Mouse (Mus musculus) hematopoietic multipotent progenitor cell, adult 10-12 weeks (in vitro differentiated cells): Measurements from ENCODE around the gene Timm8a2. TPM values are rescaled to one million over a fixed set of nuclear protein-coding genes. Genes with fewer than 3 reads are reported as not detected.

Experiments
- polyA plus RNA-seq: library from polyadenylated mRNA; stranded (reverse); fragments of >175 nt; gene quantifications from 2 replicates; pipeline ENCODE4 v1.2.3, GENCODE M21; 2012; ENCODE audit warnings: low replicate concordance

Timm8a2 gene
- polyA plus RNA-seq = 0.26 and 0.40 TPM in 2 replicates

DNA sequence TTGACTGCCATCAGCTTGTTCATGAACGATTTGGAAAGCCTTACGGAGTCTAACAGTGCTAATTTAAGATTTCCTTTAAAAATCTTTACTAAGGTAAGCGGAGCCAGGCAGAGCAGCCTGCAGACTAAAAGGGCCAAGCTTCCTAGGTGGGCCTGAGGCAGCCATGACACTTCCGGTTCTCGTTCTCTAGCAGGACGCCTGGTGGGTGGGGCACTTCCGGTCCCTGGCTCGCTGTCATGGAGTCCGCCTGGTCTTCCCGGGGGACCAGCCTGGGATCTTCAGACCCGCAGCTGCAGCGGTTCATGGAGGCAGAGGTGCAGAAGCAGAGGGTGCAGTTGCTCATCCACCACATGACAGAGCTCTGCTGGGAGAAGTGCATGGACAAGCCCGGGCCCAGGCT is at the start of gene Timm8a2:
Gene Timm8a2, plus strand, starts transcription at position 224 of the 400 bp plus-strand sequence.

Other genes with a start within 250 kb of the Timm8a2 start
- gene Dock9, start 236.8 kb upstream of the Timm8a2 start, polyA plus RNA-seq = 2.8 and 4.8 TPM in 2 replicates
- 98.0 and 164 TPM in 2 replicates for gene Ubac2, start 156.1 kb upstream of the Timm8a2 start, polyA plus RNA-seq
- 49.7 and 108 TPM in 2 replicates for gene Gpr18, start 118.9 kb upstream of the Timm8a2 start, polyA plus RNA-seq
- gene Gpr183, start 69.5 kb upstream of the Timm8a2 start, polyA plus RNA-seq = 22.8 and 23.5 TPM in 2 replicates
- gene Tm9sf2, start 72.4 kb downstream of the Timm8a2 start, polyA plus RNA-seq = 138 and 363 TPM in 2 replicates
- gene Clybl, start 147.0 kb downstream of the Timm8a2 start, polyA plus RNA-seq = 0.37 and 2.2 TPM in 2 replicates